Mouse (Mus musculus) kidney, adult 2 months (tissue): ENCODE measurements around the gene Lime1. TPM values are rescaled to one million over a fixed set of nuclear protein-coding genes. Genes with fewer than 3 reads are reported as not detected.

ENCODE experiments used
- DNase-seq: peaks from one replicate; pipeline ENCODE4 v3.0.0; 2021
- H3K27ac ChIP-seq: fragments of 200-500 bp; 2 replicates; pipeline ENCODE4 v1.5.1; 2012; ENCODE audit warnings: low read depth, low read length, control low read depth, inconsistent platforms; ENCODE audit not compliant: insufficient read depth
- H3K27me3 ChIP-seq: fragments of 200-500 bp; replicated peaks from 2 replicates; pipeline ENCODE4 v1.6.1; 2012; ENCODE audit warnings: mild to moderate bottlenecking, moderate library complexity, low read length, inconsistent platforms; ENCODE audit not compliant: control insufficient read depth, insufficient read depth
- H3K36me3 ChIP-seq: fragments of 200-500 bp; 2 replicates; pipeline ENCODE4 v1.6.1; 2012; ENCODE audit warnings: mild to moderate bottlenecking, moderate library complexity, low read length, inconsistent platforms; ENCODE audit not compliant: control insufficient read depth, insufficient read depth
- H3K4me1 ChIP-seq: fragments of 200-500 bp; 2 replicates; pipeline ENCODE4 v1.6.1; 2011; ENCODE audit warnings: low read length; ENCODE audit not compliant: control insufficient read depth, insufficient read depth
- H3K4me3 ChIP-seq: fragments of 200-500 bp; 2 replicates; pipeline ENCODE4 v1.5.1; 2011; ENCODE audit warnings: mild to moderate bottlenecking, low read depth, low read length, control low read depth; ENCODE audit not compliant: insufficient read depth
- CTCF ChIP-seq: fragments of 200-500 bp; conservative IDR thresholded peaks from 2 replicates; pipeline ENCODE4 v1.5.1; 2011; ENCODE audit warnings: low read depth, mild to moderate bottlenecking, control low read depth, low read length, moderate library complexity, mixed read lengths; ENCODE audit not compliant: insufficient read depth, insufficient read length
- POLR2A ChIP-seq: fragments of 200-500 bp; IDR thresholded peaks from one replicate; pipeline ENCODE4 v1.6.1; 2011; ENCODE audit warnings: low read depth, low read length, control low read depth
- WGBS: fragments of 180-500 bp; shearing (Covaris S2); methylation state at CpG from one replicate; pipeline ENCODE4 v1.1.7; 2018; 5-methylcytosine and 5-hydroxymethylcytosine counted together
- polyA plus RNA-seq: library from polyadenylated mRNA; depleted of rRNA; stranded (reverse); fragments of >200 nt; gene quantifications from 2 replicates; pipeline ENCODE4 v1.2.3, GENCODE M21; 2012

Lime1 gene
- polyA plus RNA-seq, 1 experiment: 35.1 TPM

- Histone ChIP-seq H3K27ac (no peak overlapping the region), H3K36me3 (0 out of 2 replicates have a peak, but pooled peaks cover 3% of the 10 kb centered on the region), H3K27me3 (no peaks in the 10 kb centered on the region), H3K4me3 (no peak overlapping the region), H3K4me1 (no peaks in the 10 kb centered on the region)
- no peak for DNase-seq
- WGBS: 91% methylated on average over 5 of the region's 5 CpGs
- TF ChIP-seq POLR2A (no peak), CTCF (no peak)
Observed at GRCm38 (mm10) chr2:181381107-181381506, 1.2 kb downstream of the Lime1 start.

- 84% methylated on average over 6 of the region's 6 CpGs for WGBS
- 0 out of 2 replicates have a peak, but pooled peaks cover 3% of the 10 kb centered on the region for H3K36me3 ChIP-seq
- TF ChIP-seq POLR2A (no peak), CTCF (no peak)
Observed at GRCm38 (mm10) chr2:181381631-181382306, 1.9 kb downstream of the Lime1 start.

DNA sequence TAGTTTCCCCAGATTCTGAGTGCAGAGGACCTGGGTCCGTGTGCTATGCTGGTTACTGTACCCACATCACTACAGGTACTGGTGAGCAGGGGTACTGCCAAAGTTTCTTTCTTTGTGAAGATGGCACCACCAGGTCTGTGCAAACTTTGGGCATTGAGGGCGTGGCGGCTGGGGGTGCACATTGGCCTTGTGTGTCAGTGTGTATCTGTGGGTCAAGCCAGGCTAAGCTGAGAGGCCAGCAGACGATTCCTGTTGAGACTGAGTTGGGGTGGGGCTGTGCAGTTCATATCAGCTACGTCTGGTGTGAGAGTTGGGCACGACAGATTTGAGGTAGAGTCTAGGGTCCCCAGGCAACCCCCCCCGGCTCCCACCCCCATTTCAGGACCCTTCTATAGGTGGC, 4.6 kb downstream of the Lime1 start:
- Histone ChIP-seq H3K27ac (no peak overlapping the region), H3K4me1 (no peaks in the 10 kb centered on the region), H3K36me3 (0 out of 2 replicates have a peak, but pooled peaks cover under 1% of the 10 kb centered on the region), H3K4me3 (no peak overlapping the region), H3K27me3 (no peaks in the 10 kb centered on the region)
- 84% methylated on average over 7 of the region's 7 CpGs for WGBS
- no peak for DNase-seq
- TF ChIP-seq CTCF: no peak

More at GRCm38 (mm10) chr2:181381631-181382306, 1.9 kb downstream of the Lime1 start:
- no peak overlapping the region for H3K27ac ChIP-seq
- no peak overlapping the region for H3K4me3 ChIP-seq
- no peaks in the 10 kb centered on the region for H3K27me3 ChIP-seq
- no peaks in the 10 kb centered on the region for H3K4me1 ChIP-seq
- no peak for DNase-seq

- Histone ChIP-seq H3K4me1 (no peaks in the 10 kb centered on the region), H3K4me3 (no peak overlapping the region), H3K27ac (no peak overlapping the region), H3K27me3 (no peaks in the 10 kb centered on the region), H3K36me3 (no peaks in the 10 kb centered on the region)
- DNase-seq: peak; percentile 33
- WGBS: 72% methylated on average over 4 of the region's 4 CpGs
- TF ChIP-seq CTCF (no peak), POLR2A (no peak)
Observed at GRCm38 (mm10) chr2:181384919-181385391, 5.1 kb downstream of the Lime1 start.

- Histone ChIP-seq H3K36me3 (no peaks in the 10 kb centered on the region), H3K4me3 (no peak overlapping the region), H3K27me3 (no peaks in the 10 kb centered on the region), H3K27ac (no peak overlapping the region), H3K4me1 (no peaks in the 10 kb centered on the region)
- peak; percentile 42 for DNase-seq
- TF ChIP-seq POLR2A: no peak
- TF ChIP-seq CTCF: no peak
- WGBS: 46% methylated on average over 3 of the region's 3 CpGs
Observed at GRCm38 (mm10) chr2:181385885-181386284, 6.0 kb downstream of the Lime1 start.

- no peak overlapping the region for H3K27ac ChIP-seq
- WGBS: 65% methylated on average over 4 of the region's 4 CpGs
- TF ChIP-seq CTCF: no peak
- TF ChIP-seq POLR2A: no peak
- H3K4me3 ChIP-seq: no peak overlapping the region
- no peaks in the 10 kb centered on the region for H3K4me1 ChIP-seq
- no peak for DNase-seq
- H3K27me3 ChIP-seq: no peaks in the 10 kb centered on the region
- no peaks in the 10 kb centered on the region for H3K36me3 ChIP-seq
Observed at GRCm38 (mm10) chr2:181386663-181387210, 6.9 kb downstream of the Lime1 start.

GRCm38 (mm10) chr2:181390136-181390870, 10.4 kb downstream of the Lime1 start:
- DNase-seq: no peak
- Histone ChIP-seq H3K27ac (no peak overlapping the region), H3K4me3 (no peak overlapping the region), H3K36me3 (no peaks in the 10 kb centered on the region), H3K4me1 (no peaks in the 10 kb centered on the region), H3K27me3 (no peaks in the 10 kb centered on the region)
- 76% methylated on average over 4 of the region's 4 CpGs for WGBS
- TF ChIP-seq CTCF: no peak
- TF ChIP-seq POLR2A: no peak
